Mouse (Mus musculus) T-cell, adult 2 months (primary cell): Measurements from ENCODE around the gene Anxa4.

Source experiments
- DNase-seq: peaks from one replicate; pipeline ENCODE4 v3.0.0; 2022; ENCODE audit warnings: low spot score

Gene Anxa4

GRCm38 (mm10) chr6:86800467-86800866, 7.1 kb upstream of the Anxa4 start:
- DNase-seq: no peak

- no peak for DNase-seq
Measured at GRCm38 (mm10) chr6:86797455-86797854, 4.1 kb upstream of the Anxa4 start.

GRCm38 (mm10) chr6:86793957-86794356, 573 bp upstream of the Anxa4 start:
- no peak for DNase-seq

- DNase-seq: no peak
Measured at GRCm38 (mm10) chr6:86790351-86790943, 2.9 kb downstream of the Anxa4 start.

GRCm38 (mm10) chr6:86788242-86788641, 5.1 kb downstream of the Anxa4 start:
- DNase-seq: no peak

- no peak for DNase-seq
Measured at GRCm38 (mm10) chr6:86786545-86786944, 6.8 kb downstream of the Anxa4 start.

GRCm38 (mm10) chr6:86784739-86785138, 8.6 kb downstream of the Anxa4 start:
- DNase-seq: no peak

GRCm38 (mm10) chr6:86782342-86782741, 11.0 kb downstream of the Anxa4 start:
- DNase-seq: no peak

GRCm38 (mm10) chr6:86781361-86781957, 11.9 kb downstream of the Anxa4 start:
- no peak for DNase-seq

- DNase-seq: no peak
Measured at GRCm38 (mm10) chr6:86778910-86779594, 14.3 kb downstream of the Anxa4 start.

- DNase-seq: no peak
Measured at GRCm38 (mm10) chr6:86777181-86777580, 16.2 kb downstream of the Anxa4 start.

- DNase-seq: no peak
Measured at GRCm38 (mm10) chr6:86776706-86777071, 16.7 kb downstream of the Anxa4 start.

GRCm38 (mm10) chr6:86776001-86776705, 17.2 kb downstream of the Anxa4 start:
- DNase-seq: no peak

GRCm38 (mm10) chr6:86774937-86775336, 18.4 kb downstream of the Anxa4 start:
- no peak for DNase-seq

GRCm38 (mm10) chr6:86773830-86774229, 19.6 kb downstream of the Anxa4 start:
- DNase-seq: no peak

- DNase-seq: no peak
Measured at GRCm38 (mm10) chr6:86772631-86773030, 20.8 kb downstream of the Anxa4 start.

- DNase-seq: no peak
Measured at GRCm38 (mm10) chr6:86768938-86769337, 24.4 kb downstream of the Anxa4 start.

- DNase-seq: no peak
Measured at GRCm38 (mm10) chr6:86768186-86768776, 25.1 kb downstream of the Anxa4 start.

GRCm38 (mm10) chr6:86767465-86767864, 25.9 kb downstream of the Anxa4 start:
- DNase-seq: no peak

- no peak for DNase-seq
Measured at GRCm38 (mm10) chr6:86765637-86766059, 27.7 kb downstream of the Anxa4 start.

GRCm38 (mm10) chr6:86754105-86754863, 39.1 kb downstream of the Anxa4 start:
- DNase-seq: peak; percentile 55
